ENCODE assay signal across 16 mouse cellular contexts in the genomic region with DNA sequence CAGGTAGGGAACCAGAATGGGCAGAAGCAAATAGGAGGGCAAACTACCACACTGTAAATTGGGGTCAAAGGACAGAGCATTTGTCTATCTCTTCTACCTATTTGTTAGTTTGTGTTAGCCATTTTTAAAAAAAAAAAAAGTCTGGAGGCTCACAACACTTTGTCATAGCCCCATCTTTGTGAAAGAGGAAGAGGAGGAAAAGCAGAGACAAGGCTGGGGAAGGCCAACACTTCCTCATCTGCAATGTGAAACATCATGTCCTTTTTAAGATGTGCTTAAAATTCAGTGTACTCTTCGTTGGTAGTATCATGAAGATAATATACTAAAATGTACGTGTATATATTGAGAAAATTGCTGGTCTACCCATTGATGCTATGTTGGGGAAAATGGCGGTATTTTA.
"Had no signal": no experiment of that assay in that cellular context is flagged by ENCODE, and none has a peak within 500 bp of the region (broad histone marks: within the 10 kb centered on the region; RNA-seq: fewer than 3 reads in every experiment).

No protein-coding gene starts in this region.

- H3K4me1 ChIP-seq: midbrain, embryonic 13.5 days; midbrain, embryonic 15.5 days; neural tube, embryonic 12.5 days; stomach, embryonic 15.5 days had no signal

- DNase-seq: lung, adult 18-20 months; lung, embryonic 14.5 days; lung, postnatal 10 days; right cerebral cortex, postnatal 14 days; thymus, adult 2 months; thymus, postnatal 25 days; thymus, postnatal 4 days had no signal

- H3K27ac ChIP-seq: liver, embryonic 14.5 days; macrophage; midbrain, embryonic 13.5 days; midbrain, embryonic 15.5 days; neural tube, embryonic 12.5 days; stomach, postnatal 0 days had no signal

- H3K27me3 ChIP-seq: megakaryocyte, embryonic 14.5 days; midbrain, embryonic 15.5 days; neural tube, embryonic 12.5 days; stomach, embryonic 15.5 days had no signal

- H3K9me3 ChIP-seq: megakaryocyte, embryonic 14.5 days; midbrain, embryonic 13.5 days; midbrain, embryonic 15.5 days; neural tube, embryonic 12.5 days; stomach, embryonic 15.5 days had no signal

- H3K36me3 ChIP-seq: midbrain, embryonic 13.5 days; midbrain, embryonic 15.5 days; neural tube, embryonic 12.5 days; stomach, embryonic 15.5 days had no signal

- H3K9ac ChIP-seq: liver, embryonic 14.5 days; lung, embryonic 14.5 days; midbrain, embryonic 13.5 days; midbrain, embryonic 15.5 days; neural tube, embryonic 12.5 days; stomach, embryonic 15.5 days had no signal

- H3K4me2 ChIP-seq: lung, embryonic 14.5 days; midbrain, embryonic 11.5 days; midbrain, embryonic 13.5 days; midbrain, embryonic 15.5 days; neural tube, embryonic 12.5 days; stomach, embryonic 15.5 days had no signal

- H3K4me3 ChIP-seq: megakaryocyte, embryonic 14.5 days; midbrain, embryonic 13.5 days; midbrain, embryonic 15.5 days; neural tube, embryonic 12.5 days; stomach, embryonic 15.5 days had no signal

- ATAC-seq: midbrain, embryonic 13.5 days; midbrain, embryonic 15.5 days had no signal
